Mouse (Mus musculus) liver, embryonic 14.5 days (tissue): Measurements from ENCODE around the gene Timp3. TPM values are rescaled to one million over a fixed set of nuclear protein-coding genes. Genes with fewer than 3 reads are reported as not detected.

ENCODE experiments used
- ATAC-seq: fragments of 200-750 bp; cut with Nextera tagmentation; 2 replicates; pipeline ENCODE4 v1.8.0; 2017; ENCODE audit warnings: moderate number of reproducible peaks, mild to moderate bottlenecking, moderate library complexity; ENCODE audit not compliant: insufficient read depth
- DNase-seq, 3 experiments: peaks; one replicate each; pipeline ENCODE4 v3.0.0-alpha.2; 2012 to 2013; ENCODE audit warnings: low read depth in 3 of 3, low spot score in 3 of 3
- H3K27ac ChIP-seq: fragments of 300-500 bp; sonication (generic); 2 replicates; pipeline ENCODE4 v1.5.1; 2014; ENCODE audit warnings: moderate library complexity, mild to moderate bottlenecking, control low read depth, inconsistent platforms
- H3K27me3 ChIP-seq: fragments of 300-500 bp; sonication (generic); 2 replicates; pipeline ENCODE4 v1.6.1; 2014; ENCODE audit warnings: mild to moderate bottlenecking, low read length, moderate library complexity; ENCODE audit not compliant: control insufficient read depth, insufficient read depth
- H3K36me3 ChIP-seq: fragments of 300-500 bp; sonication (generic); replicated peaks from 2 replicates; pipeline ENCODE4 v1.6.1; 2014; ENCODE audit warnings: low read depth; ENCODE audit not compliant: control insufficient read depth, insufficient read depth
- H3K4me1 ChIP-seq, 2 experiments: fragments of 200-500 bp in 1 of 2; fragments of 300-500 bp in 1 of 2; sonication (generic) in 1 of 2; replicated peaks; 2 replicates each; pipeline ENCODE4 v1.6.1; 2012 to 2014; ENCODE audit warnings: antibody characterized with exemption in 1 of 2, inconsistent platforms in 1 of 2, low read length in 1 of 2; ENCODE audit not compliant: control insufficient read depth in 2 of 2, insufficient read depth in 2 of 2
- H3K4me2 ChIP-seq: fragments of 300-500 bp; sonication (generic); 2 replicates; pipeline ENCODE4 v1.6.1; 2014; ENCODE audit warnings: low read depth, mild to moderate bottlenecking, control low read depth, moderate library complexity
- H3K4me3 ChIP-seq, 2 experiments: fragments of 200-500 bp in 1 of 2; fragments of 300-500 bp in 1 of 2; sonication (generic) in 1 of 2; 2 replicates each; pipeline ENCODE4 v1.5.1; 2012 to 2014; ENCODE audit warnings: low read depth in 2 of 2, low read length in 2 of 2, mild to moderate bottlenecking in 2 of 2, control low read depth in 1 of 2, inconsistent platforms in 1 of 2, moderate library complexity in 1 of 2; ENCODE audit not compliant: insufficient read depth in 1 of 2
- H3K9ac ChIP-seq: fragments of 300-500 bp; sonication (generic); replicated peaks from 2 replicates; pipeline ENCODE4 v1.6.1; 2014; ENCODE audit warnings: mild to moderate bottlenecking, control low read depth, moderate library complexity
- H3K9me3 ChIP-seq: fragments of 300-500 bp; sonication (generic); 2 replicates; pipeline ENCODE4 v1.6.1; 2016; ENCODE audit warnings: low read length, mixed read lengths; ENCODE audit not compliant: control insufficient read depth
- CTCF ChIP-seq: IDR thresholded peaks from 2 replicates; pipeline ENCODE4 v1.5.1; 2016; ENCODE audit warnings: antibody characterized with exemption, low read depth, control low read depth
- EP300 ChIP-seq: IDR thresholded peaks from 2 replicates; pipeline ENCODE4 v1.6.1; 2016; ENCODE audit warnings: antibody characterized with exemption, low read depth
- WGBS: fragments of 180-500 bp; shearing (Covaris S2); extraction: QIAGEN DNeasy Blood & Tissue Kit; methylation state at CpG from one replicate; pipeline ENCODE4 v1.1.7; 2014; ENCODE audit not compliant: insufficient replicate concordance; 5-methylcytosine and 5-hydroxymethylcytosine counted together
- polyA plus RNA-seq, 2 experiments: library from polyadenylated mRNA; depleted of rRNA in 1 of 2; stranded (reverse) in 1 of 2; unstranded in 1 of 2; fragments of >200 nt; fragmentation: Nextera tagmentation in 1 of 2; extraction: Ambion mirVana in 1 of 2; gene quantifications; 2 replicates each; pipeline versions ENCODE4 v1.2.1 to v1.2.3; 2012 to 2014

Gene Timp3
- polyA plus RNA-seq, 2 experiments: 3.2 to 3.8 TPM

- ATAC-seq: no peak
- H3K27ac ChIP-seq: no peak overlapping the region
- no peak overlapping the region for H3K9ac ChIP-seq
- H3K9me3 ChIP-seq: no peaks in the 10 kb centered on the region
- H3K27me3 ChIP-seq: no peaks in the 10 kb centered on the region
- TF ChIP-seq EP300: no peak
- no peak for TF ChIP-seq CTCF
- WGBS: 56% methylated on average over 4 of the region's 4 CpGs
- no peak for DNase-seq
- H3K36me3 ChIP-seq: no peaks in the 10 kb centered on the region
- no peak overlapping the region for H3K4me2 ChIP-seq
- no peak overlapping the region for H3K4me3 ChIP-seq
- 0 out of 4 replicates have a peak, but pooled peaks cover 0 to 2% of the 10 kb centered on the region in 2 experiments for H3K4me1 ChIP-seq
Observed at GRCm38 (mm10) chr10:86307235-86307634, 7.1 kb downstream of the Timp3 start.

GRCm38 (mm10) chr10:86310527-86310926, 10.4 kb downstream of the Timp3 start:
- H3K4me2 ChIP-seq: no peak overlapping the region
- no peak overlapping the region for H3K9ac ChIP-seq
- DNase-seq (no peak), ATAC-seq (no peak)
- no peak overlapping the region for H3K27ac ChIP-seq
- TF ChIP-seq EP300 (no peak), CTCF (no peak)
- WGBS: 55% methylated on average over 6 of the region's 6 CpGs
- H3K27me3 ChIP-seq: no peaks in the 10 kb centered on the region
- no peaks in the 10 kb centered on the region for H3K36me3 ChIP-seq
- H3K4me3 ChIP-seq: no peak overlapping the region
- no peaks in the 10 kb centered on the region for H3K9me3 ChIP-seq
- H3K4me1 ChIP-seq: no peaks in the 10 kb centered on the region

DNA sequence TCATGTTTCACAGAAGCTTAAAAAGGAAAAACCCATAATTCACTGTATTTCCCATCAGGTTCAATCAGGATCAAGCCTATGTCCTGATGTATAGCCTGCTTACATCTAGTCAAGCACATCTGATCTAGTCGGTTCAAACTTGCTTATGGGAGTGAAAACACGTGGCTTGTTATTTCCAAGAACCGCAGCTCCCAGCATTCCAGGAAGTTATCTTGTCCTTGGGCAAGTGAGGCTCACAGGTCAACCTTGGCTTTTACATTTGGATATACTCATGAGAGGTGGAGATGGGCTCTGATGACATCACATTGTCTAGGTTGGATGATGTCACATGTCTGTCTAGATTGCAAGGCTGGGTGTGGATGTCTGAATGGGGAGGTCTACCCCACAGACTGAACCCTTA, 12.8 kb downstream of the Timp3 start:
- no peak for ATAC-seq
- 69% methylated on average over 3 of the region's 3 CpGs for WGBS
- no peak for DNase-seq

DNA sequence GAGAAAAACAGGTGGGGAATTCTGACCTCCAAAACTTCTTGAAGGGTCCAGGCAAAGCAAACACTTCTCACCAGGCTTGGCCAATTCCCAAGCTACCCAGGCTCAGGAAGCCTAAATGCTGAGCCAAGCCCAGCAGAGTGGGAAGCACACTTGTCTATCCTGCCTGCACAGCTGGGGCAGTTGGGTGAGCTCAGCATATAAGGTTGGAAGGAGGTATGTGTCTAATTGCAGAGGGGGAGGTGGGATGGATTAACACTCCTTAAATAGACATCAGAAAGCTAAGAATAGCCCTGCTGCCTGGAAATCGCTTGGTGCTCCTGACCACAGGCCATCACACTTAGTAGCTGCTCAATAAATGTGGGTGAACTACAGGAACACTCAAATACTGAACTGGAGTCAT, 13.3 kb downstream of the Timp3 start:
- Histone ChIP-seq H3K27ac (no peak overlapping the region), H3K4me3 (no peak overlapping the region), H3K9ac (no peak overlapping the region), H3K27me3 (no peaks in the 10 kb centered on the region), H3K36me3 (no peaks in the 10 kb centered on the region), H3K4me2 (no peak overlapping the region), H3K9me3 (no peaks in the 10 kb centered on the region), H3K4me1 (no peaks in the 10 kb centered on the region)
- WGBS: 32% methylated on average over 1 of the region's 1 CpGs
- TF ChIP-seq EP300 (no peak), CTCF (no peak)
- DNase-seq: no peak
- no peak for ATAC-seq

More for the DNA sequence above, 12.8 kb downstream of the Timp3 start:
- Histone ChIP-seq H3K4me3 (no peak overlapping the region), H3K4me1 (no peaks in the 10 kb centered on the region), H3K9me3 (no peaks in the 10 kb centered on the region), H3K36me3 (no peaks in the 10 kb centered on the region), H3K27me3 (no peaks in the 10 kb centered on the region), H3K4me2 (no peak overlapping the region), H3K27ac (no peak overlapping the region), H3K9ac (no peak overlapping the region)
- TF ChIP-seq EP300: no peak
- TF ChIP-seq CTCF: no peak

DNA sequence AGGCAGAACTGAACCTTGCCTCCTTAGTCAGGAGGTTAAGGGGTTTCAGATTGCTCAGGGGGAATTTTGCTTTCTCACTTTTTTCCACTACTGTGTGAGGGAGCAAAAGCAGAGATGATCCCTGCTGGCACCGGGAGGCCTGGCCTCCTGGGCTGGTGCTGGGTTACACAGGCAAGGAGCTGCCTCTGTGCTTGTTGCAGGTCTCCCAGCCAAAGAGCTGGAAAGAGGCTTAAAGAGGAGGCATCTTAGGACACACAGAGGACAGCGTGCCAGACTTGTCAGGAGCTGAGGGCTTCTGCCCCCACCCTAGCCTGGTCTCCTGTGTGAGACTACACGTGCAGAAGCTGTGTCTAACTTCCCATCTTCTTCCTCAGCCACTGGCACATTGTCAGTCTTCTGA, 15.3 kb downstream of the Timp3 start:
- Histone ChIP-seq H3K9ac (no peak overlapping the region), H3K4me3 (no peak overlapping the region), H3K27ac (no peak overlapping the region), H3K4me2 (no peak overlapping the region), H3K4me1 (no peaks in the 10 kb centered on the region), H3K9me3 (no peaks in the 10 kb centered on the region), H3K27me3 (no peaks in the 10 kb centered on the region), H3K36me3 (no peaks in the 10 kb centered on the region)
- ATAC-seq: no peak
- 57% methylated on average over 3 of the region's 3 CpGs for WGBS
- no peak for DNase-seq
- TF ChIP-seq CTCF (no peak), EP300 (no peak)

GRCm38 (mm10) chr10:86317633-86318032, 17.5 kb downstream of the Timp3 start:
- Histone ChIP-seq H3K4me2 (no peak overlapping the region), H3K9ac (no peak overlapping the region), H3K27me3 (no peaks in the 10 kb centered on the region), H3K4me1 (no peaks in the 10 kb centered on the region), H3K36me3 (no peaks in the 10 kb centered on the region), H3K27ac (no peak overlapping the region), H3K4me3 (no peak overlapping the region), H3K9me3 (no peaks in the 10 kb centered on the region)
- 68% methylated on average over 7 of the region's 7 CpGs for WGBS
- ATAC-seq (no peak), DNase-seq (no peak)
- TF ChIP-seq EP300: no peak
